Comparison of ENCODE assay signal across 9 mouse cellular contexts in the genomic region with DNA sequence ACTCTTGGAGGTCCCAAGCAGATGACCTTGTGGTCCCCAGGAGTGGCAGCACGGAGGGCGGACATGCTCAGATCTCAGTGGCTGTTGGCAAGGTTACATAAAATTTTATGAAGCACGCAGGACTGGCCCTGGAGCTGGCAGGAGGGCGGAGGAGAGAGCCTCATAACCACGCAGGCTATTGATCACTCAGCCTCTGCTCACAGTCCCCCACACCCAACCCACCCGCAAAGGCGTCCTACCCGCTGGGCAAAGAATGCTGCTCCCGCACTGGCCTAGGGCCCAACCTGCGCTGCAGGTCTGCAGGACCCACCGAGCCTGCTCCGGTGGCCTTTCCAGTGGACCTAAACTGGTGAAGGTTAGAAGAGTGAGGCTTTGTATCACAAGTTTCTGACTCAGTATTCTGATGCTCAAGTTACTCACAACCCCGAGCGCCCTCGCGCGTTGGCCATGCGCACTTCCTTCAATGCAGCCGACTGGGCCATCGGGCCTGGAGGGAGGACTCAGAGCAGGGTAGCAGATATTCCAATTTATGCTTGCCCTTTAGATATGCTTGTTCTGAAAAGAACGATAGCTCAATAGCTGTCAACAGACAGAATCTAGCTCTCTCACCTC. TPM values are rescaled to one million over a fixed set of nuclear protein-coding genes. Genes with fewer than 3 reads are reported as not detected.
A peak's percentile ranks its signal among the peaks of the same experiment; 100 is the strongest.
DNase-seq lines count a peak whose midpoint lies in the region; ATAC-seq and TF ChIP-seq lines count a peak whose summit lies in the region.
"Had no signal": no experiment of that assay in that cellular context is flagged by ENCODE, and none has a peak within 500 bp of the region (broad histone marks: within the 10 kb centered on the region; RNA-seq: fewer than 3 reads in every experiment).

No protein-coding gene starts in this region.

- TF ChIP-seq CTCF in intestine, postnatal 0 days (IDR thresholded peaks at IDR 0.05; ENCODE audit: low read depth), result peak; percentile 78
- TF ChIP-seq CTCF in midbrain, postnatal 0 days (IDR thresholded peaks at IDR 0.05), result peak; percentile 64
- TF ChIP-seq CTCF in testis, adult 2 months (IDR thresholded peaks at IDR 0.05; ENCODE audit: control insufficient read depth, insufficient read depth, insufficient replicate concordance, low read depth, low read length), result peak; percentile 48; the same call in 1 of the 2 replicates

- H3K4me2 ChIP-seq in forebrain, embryonic 14.5 days (ENCODE audit: low read length), result no peak overlapping the region
- no peak overlapping the region for H3K4me2 ChIP-seq in forebrain, embryonic 13.5 days
- H3K4me2 ChIP-seq in intestine, postnatal 0 days (replicated peaks; ENCODE audit: low read depth), result peak overlapping the region; percentile 35
- no peak overlapping the region for H3K4me2 ChIP-seq in midbrain, postnatal 0 days (ENCODE audit: low read depth, low read length, poor library complexity, severe bottlenecking)

- no peaks in the 10 kb centered on the region for H3K27me3 ChIP-seq in forebrain, embryonic 14.5 days (replicated peaks; ENCODE audit: control insufficient read depth, insufficient read depth, low read length)
- H3K27me3 ChIP-seq in forebrain, embryonic 13.5 days, result no peaks in the 10 kb centered on the region
- no peaks in the 10 kb centered on the region for H3K27me3 ChIP-seq in intestine, postnatal 0 days (replicated peaks; ENCODE audit: control insufficient read depth, insufficient read depth, low read length)
- no peaks in the 10 kb centered on the region for H3K27me3 ChIP-seq in limb, embryonic 10.5 days (ENCODE audit: low read depth, poor library complexity, severe bottlenecking)
- no peaks in the 10 kb centered on the region for H3K27me3 ChIP-seq in midbrain, postnatal 0 days (ENCODE audit: insufficient read depth, low read length)
- H3K27me3 ChIP-seq in testis, adult 2 months (ENCODE audit: control insufficient read depth, insufficient read depth, low read length), result no peaks in the 10 kb centered on the region

- TF ChIP-seq POLR2A in testis, adult 2 months (IDR thresholded peaks at IDR 0.05; ENCODE audit: control insufficient read depth, low read depth, low read length), result no peak

- ATAC-seq in forebrain, embryonic 14.5 days, result no peak
- ATAC-seq in forebrain, embryonic 13.5 days, result no peak
- peak; percentile 50; the same call in 1 of the 2 replicates for ATAC-seq in intestine, postnatal 0 days
- ATAC-seq in midbrain, postnatal 0 days (ENCODE audit: low FRiP score), result peak; percentile 13; the same call in 1 of the 2 replicates

- no peaks in the 10 kb centered on the region for H3K9me3 ChIP-seq in forebrain, embryonic 14.5 days (replicated peaks; ENCODE audit: control insufficient read depth, low read length)
- H3K9me3 ChIP-seq in forebrain, embryonic 13.5 days (replicated peaks), result no peaks in the 10 kb centered on the region
- H3K9me3 ChIP-seq in intestine, postnatal 0 days (ENCODE audit: control insufficient read depth), result no peaks in the 10 kb centered on the region
- H3K9me3 ChIP-seq in limb, embryonic 10.5 days (replicated peaks), result no peaks in the 10 kb centered on the region
- no peaks in the 10 kb centered on the region for H3K9me3 ChIP-seq in midbrain, postnatal 0 days (ENCODE audit: low read length)
- H3K9me3 ChIP-seq: G1E had no signal

- no peaks in the 10 kb centered on the region for H3K36me3 ChIP-seq in forebrain, embryonic 14.5 days (ENCODE audit: control insufficient read depth, insufficient read depth, low read length)
- no peaks in the 10 kb centered on the region for H3K36me3 ChIP-seq in forebrain, embryonic 13.5 days (ENCODE audit: poor library complexity, severe bottlenecking)
- H3K36me3 ChIP-seq in intestine, postnatal 0 days (ENCODE audit: control insufficient read depth, insufficient read depth), result no peaks in the 10 kb centered on the region
- no peaks in the 10 kb centered on the region for H3K36me3 ChIP-seq in limb, embryonic 10.5 days
- no peaks in the 10 kb centered on the region for H3K36me3 ChIP-seq in midbrain, postnatal 0 days (ENCODE audit: insufficient read depth, low read length)
- H3K36me3 ChIP-seq in testis, adult 2 months (ENCODE audit: control insufficient read depth, insufficient read depth, low read length), result no peaks in the 10 kb centered on the region
- H3K36me3 ChIP-seq: G1E had no signal

- no peaks in the 10 kb centered on the region for H3K4me1 ChIP-seq in forebrain, embryonic 14.5 days (ENCODE audit: control insufficient read depth, insufficient read depth, low read length)
- no peaks in the 10 kb centered on the region for H3K4me1 ChIP-seq in forebrain, embryonic 13.5 days
- no peaks in the 10 kb centered on the region; the same call in none of the 2 replicates for H3K4me1 ChIP-seq in intestine, postnatal 0 days (replicated peaks; ENCODE audit: control insufficient read depth, insufficient read depth, low read length)
- peaks cover 5% of the 10 kb centered on the region for H3K4me1 ChIP-seq in limb, embryonic 10.5 days
- no peaks in the 10 kb centered on the region for H3K4me1 ChIP-seq in midbrain, postnatal 0 days (ENCODE audit: insufficient read depth, low read length)
- H3K4me1 ChIP-seq in testis, adult 2 months (ENCODE audit: control insufficient read depth, insufficient read depth, low read length), result peaks cover 4% of the 10 kb centered on the region

- 54% methylated on average over 21 of the region's 21 CpGs for WGBS in forebrain, embryonic 14.5 days
- 55% methylated on average over 20 of the region's 21 CpGs for WGBS in forebrain, embryonic 13.5 days
- 36% methylated on average over 21 of the region's 21 CpGs for WGBS in intestine, postnatal 0 days
- WGBS in limb, embryonic 10.5 days, result 54% methylated on average over 21 of the region's 21 CpGs
- 57% methylated on average over 21 of the region's 21 CpGs for WGBS in midbrain, postnatal 0 days

- H3K9ac ChIP-seq in forebrain, embryonic 14.5 days (ENCODE audit: low read length), result no peak overlapping the region
- H3K9ac ChIP-seq in forebrain, embryonic 13.5 days, result no peak overlapping the region
- no peak overlapping the region for H3K9ac ChIP-seq in intestine, postnatal 0 days (ENCODE audit: low read depth, low read length)
- H3K9ac ChIP-seq in midbrain, postnatal 0 days (replicated peaks; ENCODE audit: low read length, poor library complexity, severe bottlenecking), result no peak overlapping the region

- no peak overlapping the region for H3K4me3 ChIP-seq in forebrain, embryonic 14.5 days (ENCODE audit: low read depth, low read length)
- H3K4me3 ChIP-seq in forebrain, embryonic 13.5 days, result no peak overlapping the region
- H3K4me3 ChIP-seq in intestine, postnatal 0 days (ENCODE audit: low read depth, low read length), result no peak overlapping the region
- no peak overlapping the region for H3K4me3 ChIP-seq in limb, embryonic 10.5 days
- H3K4me3 ChIP-seq in midbrain, postnatal 0 days (ENCODE audit: low read depth, low read length), result no peak overlapping the region
- H3K4me3 ChIP-seq in testis, adult 2 months (ENCODE audit: control insufficient read depth, low read depth, low read length), result no peak overlapping the region; the same call in 1 of the 2 replicates

- no peak overlapping the region for H3K27ac ChIP-seq in forebrain, embryonic 14.5 days (ENCODE audit: low read depth, low read length)
- H3K27ac ChIP-seq in forebrain, embryonic 13.5 days, result no peak overlapping the region
- H3K27ac ChIP-seq in intestine, postnatal 0 days (ENCODE audit: low read depth, low read length), result no peak overlapping the region
- peak overlapping the region; percentile 61 for H3K27ac ChIP-seq in limb, embryonic 10.5 days
- no peak overlapping the region for H3K27ac ChIP-seq in midbrain, postnatal 0 days (ENCODE audit: low read depth, low read length)
- no peak overlapping the region for H3K27ac ChIP-seq in testis, adult 2 months (ENCODE audit: control insufficient read depth, insufficient read depth, low read depth, low read length)

- DNase-seq in forebrain, embryonic 14.5 days (ENCODE audit: low spot score), result peak; percentile 41
- peak; percentile 16 for DNase-seq in cerebellum, adult 8-10 months
- peak; percentile 69 for DNase-seq in gastrocnemius, postnatal 14 days
- peak; percentile 68 for DNase-seq in limb, embryonic 10.5 days (ENCODE audit: low spot score)
- peak; percentile 34 for DNase-seq in midbrain, postnatal 0 days (ENCODE audit: low spot score)

- intact Hi-C loops in gastrocnemius, postnatal 14 days (cut with DNase I; ENCODE audit: low total_unique reads), result no loop called here

RNA-seq across cellular contexts. Expression of gene Sema4f, which starts 58.0 kb away (rescaled TPM):
- 4.0 and 5.7 TPM in 2 replicates for polyA plus RNA-seq in forebrain, embryonic 14.5 days (2014; fragmentation: Nextera tagmentation; extraction: Ambion mirVana)
- 5.9 and 7.3 TPM in 2 replicates for polyA plus RNA-seq in forebrain, embryonic 13.5 days (2015; fragmentation: Nextera tagmentation; extraction: Ambion mirVana)
- total RNA-seq in gastrocnemius, postnatal 14 days (2021), result under 1 TPM; 0.16 to 0.71 TPM
- polyA plus RNA-seq in intestine, postnatal 0 days (2015; fragmentation: Nextera tagmentation; extraction: Ambion mirVana), result 0.56 and 0.64 TPM in 2 replicates
- polyA plus RNA-seq in limb, embryonic 10.5 days (2016; fragmentation: Nextera tagmentation; extraction: Ambion mirVana), result 0.83 and 1.9 TPM in 2 replicates
- total RNA-seq in midbrain, postnatal 0 days (2014; rRNA removed), result 15.4 and 15.5 TPM in 2 replicates
- polyA plus RNA-seq in midbrain, postnatal 0 days (2015; fragmentation: Nextera tagmentation; extraction: Ambion mirVana), result 16.6 and 16.9 TPM in 2 replicates
- polyA plus RNA-seq in testis, adult 2 months (2012; rRNA removed), result 1.1 and 1.3 TPM in 2 replicates
- polyA plus RNA-seq: G1E had no signal

Comparison
In these comparisons a context has a peak if more than half of its experiments do, and no peak if none do; other contexts are left out.
1. ATAC-seq: peak in intestine, postnatal 0 days (single experiment) and midbrain, postnatal 0 days (single experiment); none in forebrain, embryonic 14.5 days (single experiment) and forebrain, embryonic 13.5 days (single experiment).
2. DNase-seq: peak in every context shown above with its lines; median percentile 69 in gastrocnemius, postnatal 14 days; 68 in limb, embryonic 10.5 days; 41 in forebrain, embryonic 14.5 days; 34 in midbrain, postnatal 0 days; 16 in cerebellum, adult 8-10 months.
3. Peak in every context shown above with its lines, with median percentiles within 50 percentile points of each other: CTCF ChIP-seq.